Mouse (Mus musculus) E14TG2a.4 (cell line): ENCODE measurements around the gene Mov10.

Experiments
- H3K27me3 ChIP-seq: 2 replicates; pipeline ENCODE4 v1.6.1; 2014; ENCODE audit warnings: low read length, control low read depth; ENCODE audit not compliant: insufficient read depth
- H3K36me3 ChIP-seq: 2 replicates; pipeline ENCODE4 v1.6.1; 2014; ENCODE audit warnings: low read length, control low read depth; ENCODE audit not compliant: insufficient read depth
- H3K4me1 ChIP-seq: replicated peaks from 2 replicates; pipeline ENCODE4 v1.6.1; 2014; ENCODE audit warnings: low read depth, low read length, control low read depth
- H3K4me3 ChIP-seq: replicated peaks from 2 replicates; pipeline ENCODE4 v1.5.1; 2014; ENCODE audit warnings: mild to moderate bottlenecking, low read length
- H3K9me3 ChIP-seq: 2 replicates; pipeline ENCODE4 v1.6.1; 2014; ENCODE audit warnings: low read length, control low read depth
- CTCF ChIP-seq: conservative IDR thresholded peaks from 2 replicates; pipeline ENCODE4 v1.5.1; 2014; ENCODE audit warnings: low read length
- NANOG ChIP-seq: IDR thresholded peaks from 2 replicates; pipeline ENCODE4 v1.6.1; 2014; ENCODE audit warnings: borderline replicate concordance, low read length, mixed read lengths
- POU5F1 ChIP-seq: IDR thresholded peaks from 2 replicates; pipeline ENCODE4 v1.6.1; 2014; ENCODE audit warnings: low read length, borderline replicate concordance

Mov10 gene

GRCm38 (mm10) chr3:104854465-104854864, 36.1 kb upstream of the Mov10 start:
- Histone ChIP-seq H3K27me3 (no peaks in the 10 kb centered on the region), H3K9me3 (no peaks in the 10 kb centered on the region), H3K4me3 (no peak overlapping the region), H3K36me3 (peaks cover 19% of the 10 kb centered on the region; the same call in 1 of the 2 replicates), H3K4me1 (peaks cover 55% of the 10 kb centered on the region)
- TF ChIP-seq POU5F1 (no peak), CTCF (no peak), NANOG (no peak)

GRCm38 (mm10) chr3:104846601-104847000, 28.2 kb upstream of the Mov10 start:
- H3K4me3 ChIP-seq, result no peak overlapping the region
- H3K4me1 ChIP-seq, result peaks cover 5% of the 10 kb centered on the region; the same call in 1 of the 2 replicates
- no peaks in the 10 kb centered on the region for H3K27me3 ChIP-seq
- H3K36me3 ChIP-seq, result peaks cover 46% of the 10 kb centered on the region
- TF ChIP-seq POU5F1 (no peak), CTCF (no peak), NANOG (no peak)
- H3K9me3 ChIP-seq, result no peaks in the 10 kb centered on the region

GRCm38 (mm10) chr3:104841049-104841448, 22.7 kb upstream of the Mov10 start:
- Histone ChIP-seq H3K4me1 (no peaks in the 10 kb centered on the region), H3K36me3 (peaks cover 77% of the 10 kb centered on the region), H3K4me3 (no peak overlapping the region), H3K27me3 (no peaks in the 10 kb centered on the region), H3K9me3 (no peaks in the 10 kb centered on the region)
- no peak for TF ChIP-seq POU5F1
- no peak for TF ChIP-seq CTCF
- TF ChIP-seq NANOG, result no peak

GRCm38 (mm10) chr3:104835797-104836196, 17.4 kb upstream of the Mov10 start:
- H3K4me1 ChIP-seq, result no peaks in the 10 kb centered on the region
- H3K36me3 ChIP-seq, result peaks cover 82% of the 10 kb centered on the region
- no peak overlapping the region for H3K4me3 ChIP-seq
- H3K27me3 ChIP-seq, result no peaks in the 10 kb centered on the region
- TF ChIP-seq POU5F1 (no peak), NANOG (no peak), CTCF (no peak)
- no peaks in the 10 kb centered on the region for H3K9me3 ChIP-seq

- Histone ChIP-seq H3K9me3 (no peaks in the 10 kb centered on the region), H3K36me3 (peaks cover 46% of the 10 kb centered on the region), H3K4me1 (peaks cover 42% of the 10 kb centered on the region), H3K27me3 (no peaks in the 10 kb centered on the region), H3K4me3 (no peak overlapping the region)
- no peak for TF ChIP-seq CTCF
- TF ChIP-seq POU5F1, result no peak
- no peak for TF ChIP-seq NANOG
Observed at GRCm38 (mm10) chr3:104822413-104822812, 4.0 kb upstream of the Mov10 start.

- Histone ChIP-seq H3K4me1 (peaks cover 58% of the 10 kb centered on the region), H3K4me3 (no peak overlapping the region), H3K27me3 (no peaks in the 10 kb centered on the region), H3K36me3 (peaks cover 31% of the 10 kb centered on the region), H3K9me3 (no peaks in the 10 kb centered on the region)
- no peak for TF ChIP-seq NANOG
- TF ChIP-seq POU5F1, result no peak
- TF ChIP-seq CTCF, result no peak
Observed at GRCm38 (mm10) chr3:104820426-104820825, 2.1 kb upstream of the Mov10 start.

- Histone ChIP-seq H3K4me3 (peak overlapping the region; percentile 93), H3K9me3 (no peaks in the 10 kb centered on the region), H3K27me3 (no peaks in the 10 kb centered on the region), H3K36me3 (peaks cover 28% of the 10 kb centered on the region), H3K4me1 (peaks cover 71% of the 10 kb centered on the region)
- TF ChIP-seq NANOG (no peak), POU5F1 (no peak), CTCF (no peak)
Observed at GRCm38 (mm10) chr3:104818749-104819134, 379 bp upstream of the Mov10 start.

GRCm38 (mm10) chr3:104817481-104817990, 827 bp downstream of the Mov10 start:
- Histone ChIP-seq H3K4me1 (peaks cover 75% of the 10 kb centered on the region), H3K27me3 (no peaks in the 10 kb centered on the region)
- TF ChIP-seq POU5F1, result no peak
- no peak for TF ChIP-seq CTCF
- no peak for TF ChIP-seq NANOG

GRCm38 (mm10) chr3:104816130-104816529, 2.2 kb downstream of the Mov10 start:
- H3K9me3 ChIP-seq, result no peaks in the 10 kb centered on the region
- H3K27me3 ChIP-seq, result no peaks in the 10 kb centered on the region
- TF ChIP-seq POU5F1, result no peak
- TF ChIP-seq NANOG, result no peak
- TF ChIP-seq CTCF, result no peak
- peaks cover 17% of the 10 kb centered on the region for H3K36me3 ChIP-seq
- peak overlapping the region; percentile 93 for H3K4me3 ChIP-seq
- peaks cover 78% of the 10 kb centered on the region for H3K4me1 ChIP-seq

More at GRCm38 (mm10) chr3:104817481-104817990, 827 bp downstream of the Mov10 start:
- H3K4me3 ChIP-seq, result peak overlapping the region; percentile 93
- H3K9me3 ChIP-seq, result no peaks in the 10 kb centered on the region
- H3K36me3 ChIP-seq, result peaks cover 25% of the 10 kb centered on the region
